Mouse (Mus musculus) intestine, embryonic 14.5 days (tissue): ENCODE measurements around the gene Wdr73. TPM values are rescaled to one million over a fixed set of nuclear protein-coding genes. Genes with fewer than 3 reads are reported as not detected.

Source experiments
- ATAC-seq: fragments of 200-750 bp; cut with Nextera tagmentation; replicated peaks from 2 replicates; pipeline ENCODE4 v1.8.0; 2017; ENCODE audit warnings: low read depth, moderate number of reproducible peaks, moderate TSS enrichment, moderate library complexity; ENCODE audit not compliant: low FRiP score, low TSS enrichment
- DNase-seq: peaks from one replicate; pipeline ENCODE4 v3.0.0-alpha.2; 2018; ENCODE audit warnings: low spot score
- H3K27ac ChIP-seq: fragments of 300-500 bp; sonication (generic); 2 replicates; pipeline ENCODE4 v1.5.1; 2014; ENCODE audit warnings: low read depth, mild to moderate bottlenecking, control low read depth
- H3K27me3 ChIP-seq: fragments of 300-500 bp; sonication (generic); replicated peaks from 2 replicates; pipeline ENCODE4 v1.6.1; 2014; ENCODE audit warnings: low read length, control low read depth; ENCODE audit not compliant: control insufficient read depth, insufficient read depth
- H3K36me3 ChIP-seq: fragments of 300-500 bp; sonication (generic); 2 replicates; pipeline ENCODE4 v1.6.1; 2014; ENCODE audit warnings: low read length, control low read depth; ENCODE audit not compliant: control insufficient read depth, insufficient read depth
- H3K4me1 ChIP-seq: fragments of 300-500 bp; sonication (generic); replicated peaks from 2 replicates; pipeline ENCODE4 v1.6.1; 2014; ENCODE audit warnings: low read length, control low read depth, mixed read lengths; ENCODE audit not compliant: control insufficient read depth, insufficient read depth
- H3K4me2 ChIP-seq: fragments of 300-500 bp; sonication (generic); 2 replicates; pipeline ENCODE4 v1.6.1; 2014; ENCODE audit warnings: low read length
- H3K4me3 ChIP-seq: fragments of 300-500 bp; sonication (generic); 2 replicates; pipeline ENCODE4 v1.5.1; 2014; ENCODE audit warnings: low read depth, low read length, control low read depth, mixed read lengths
- H3K9ac ChIP-seq: fragments of 300-500 bp; sonication (generic); 2 replicates; pipeline ENCODE4 v1.6.1; 2014; ENCODE audit warnings: mild to moderate bottlenecking, low read length
- H3K9me3 ChIP-seq: fragments of 300-500 bp; sonication (generic); 2 replicates; pipeline ENCODE4 v1.6.1; 2016; ENCODE audit warnings: low read length, control low read depth; ENCODE audit not compliant: control insufficient read depth
- WGBS: fragments of 180-500 bp; shearing (Covaris S2); extraction: QIAGEN DNeasy Blood & Tissue Kit; methylation state at CpG from one replicate; pipeline ENCODE4 v1.1.7; 2014; 5-methylcytosine and 5-hydroxymethylcytosine counted together
- polyA plus RNA-seq: library from polyadenylated mRNA; unstranded; fragments of >200 nt; fragmentation: Nextera tagmentation; extraction: Ambion mirVana; gene quantifications from 2 replicates; pipeline ENCODE4 v1.2.1, GENCODE M21; 2014

Gene Wdr73
- polyA plus RNA-seq, 1 experiment from 2014 or later, result 37.9 TPM

DNA sequence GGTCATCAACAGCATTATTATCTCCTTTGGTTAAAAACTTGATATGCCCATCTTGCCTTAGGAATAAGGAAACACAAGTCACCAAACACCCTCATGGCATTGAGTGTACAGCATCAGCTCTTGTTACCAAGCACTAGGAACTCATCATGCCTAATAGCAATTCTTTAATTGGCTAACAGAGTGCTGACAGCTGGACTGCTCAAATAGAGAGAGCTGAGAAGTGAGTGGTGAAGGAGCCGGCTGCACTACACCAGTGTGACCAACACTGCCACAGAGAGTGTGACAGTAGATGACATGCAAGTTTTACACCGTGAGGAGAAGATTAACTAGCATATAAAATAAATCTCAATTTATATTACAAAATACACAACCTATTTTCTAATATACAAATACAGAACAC is 22.1 kb upstream of the Wdr73 start:
- H3K4me1 ChIP-seq, result no peaks in the 10 kb centered on the region
- 88% methylated on average over 2 of the region's 2 CpGs for WGBS
- H3K9me3 ChIP-seq, result no peaks in the 10 kb centered on the region
- H3K4me2 ChIP-seq, result no peak overlapping the region
- H3K9ac ChIP-seq, result no peak overlapping the region
- ATAC-seq (no peak), DNase-seq (no peak)
- no peak overlapping the region for H3K4me3 ChIP-seq
- H3K36me3 ChIP-seq, result peaks cover 72% of the 10 kb centered on the region
- H3K27me3 ChIP-seq, result no peaks in the 10 kb centered on the region
- H3K27ac ChIP-seq, result no peak overlapping the region

DNA sequence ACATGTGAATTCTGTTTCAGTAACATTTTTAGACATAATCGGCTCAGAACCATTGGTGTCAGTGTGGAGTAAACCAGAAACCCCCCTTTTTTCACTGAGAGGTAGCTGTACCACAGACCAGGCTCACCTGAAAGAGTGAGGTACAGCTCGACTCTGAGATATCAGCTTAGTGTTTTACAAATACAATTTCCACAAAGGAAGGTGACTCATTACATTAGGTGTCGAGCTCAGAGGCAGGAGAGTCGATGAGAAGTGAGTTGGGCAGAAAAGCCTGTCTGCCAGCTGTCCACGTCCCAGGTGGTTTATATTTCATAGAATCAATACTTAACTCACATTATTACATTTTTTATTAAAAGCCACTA is 18.6 kb upstream of the Wdr73 start:
- no peaks in the 10 kb centered on the region for H3K9me3 ChIP-seq
- H3K4me2 ChIP-seq, result no peak overlapping the region
- H3K9ac ChIP-seq, result no peak overlapping the region
- peaks cover 76% of the 10 kb centered on the region for H3K36me3 ChIP-seq
- no peak for ATAC-seq
- WGBS, result 78% methylated on average over 5 of the region's 5 CpGs
- no peak overlapping the region for H3K4me3 ChIP-seq
- DNase-seq, result no peak
- no peaks in the 10 kb centered on the region for H3K4me1 ChIP-seq
- no peak overlapping the region for H3K27ac ChIP-seq
- H3K27me3 ChIP-seq, result no peaks in the 10 kb centered on the region

DNA sequence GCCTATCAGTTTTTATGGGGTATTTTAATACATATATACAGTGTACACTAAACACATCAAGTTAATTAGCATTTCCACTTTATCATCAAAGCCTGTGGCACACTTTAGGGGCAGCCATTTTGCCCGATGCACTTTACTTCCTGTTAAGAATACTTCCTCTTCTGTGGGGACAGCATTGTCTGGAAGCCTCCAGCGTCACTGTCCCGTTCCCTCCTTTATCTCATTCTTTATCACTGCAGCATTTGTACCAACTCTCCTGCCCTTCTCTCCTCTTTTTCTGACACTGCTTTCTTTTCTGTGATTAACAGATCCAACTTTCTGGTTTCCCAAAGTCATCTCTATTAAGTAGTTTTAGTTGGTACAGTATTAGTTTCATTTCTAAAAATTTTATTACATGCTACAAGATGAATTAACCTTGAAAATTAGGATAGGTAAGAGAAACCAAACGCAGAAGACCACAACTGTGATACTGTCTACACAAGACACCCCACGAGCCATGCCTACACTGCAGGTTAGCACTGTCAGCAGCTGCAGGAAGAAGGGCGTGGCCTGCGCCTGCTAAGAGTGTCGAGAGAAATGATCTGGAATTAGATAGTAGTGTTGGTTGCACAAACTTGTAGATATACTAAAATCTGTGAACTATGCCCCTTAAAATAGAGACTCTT is 18.0 kb upstream of the Wdr73 start:
- Histone ChIP-seq H3K9me3 (no peaks in the 10 kb centered on the region), H3K4me3 (no peak overlapping the region), H3K9ac (no peak overlapping the region), H3K4me2 (no peak overlapping the region), H3K27ac (no peak overlapping the region), H3K36me3 (peaks cover 76% of the 10 kb centered on the region), H3K27me3 (no peaks in the 10 kb centered on the region), H3K4me1 (no peaks in the 10 kb centered on the region)
- DNase-seq (no peak), ATAC-seq (no peak)
- 77% methylated on average over 8 of the region's 8 CpGs for WGBS

DNA sequence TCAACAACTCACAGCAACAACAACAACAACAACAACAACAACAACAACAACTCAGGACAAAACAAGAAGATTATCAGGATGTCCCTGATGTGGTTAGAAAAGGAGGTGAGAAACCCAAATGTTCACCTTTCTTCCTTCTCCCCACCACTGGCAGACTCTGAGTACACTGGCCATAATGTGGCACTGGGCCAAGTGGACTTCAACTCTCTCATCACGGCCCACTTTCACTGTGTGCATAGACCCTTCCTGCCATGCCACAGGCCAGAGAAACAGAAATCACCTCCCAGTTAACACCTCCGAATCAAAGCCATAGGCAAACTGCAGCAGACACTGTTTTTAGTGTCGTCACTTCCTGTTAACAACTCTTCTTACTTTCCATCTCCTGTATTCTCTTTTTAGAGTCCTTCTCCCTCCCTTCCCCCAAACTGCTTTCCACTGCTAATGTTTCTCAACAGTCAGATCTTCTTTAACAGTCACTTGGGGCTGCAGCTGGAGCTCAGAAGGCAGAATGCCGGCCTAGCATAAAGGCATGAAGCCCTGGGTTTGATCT is 16.9 kb upstream of the Wdr73 start:
- H3K27ac ChIP-seq, result no peak overlapping the region
- no peak for DNase-seq
- no peaks in the 10 kb centered on the region for H3K27me3 ChIP-seq
- H3K9me3 ChIP-seq, result no peaks in the 10 kb centered on the region
- no peak overlapping the region for H3K4me3 ChIP-seq
- 86% methylated on average over 4 of the region's 4 CpGs for WGBS
- H3K36me3 ChIP-seq, result peaks cover 78% of the 10 kb centered on the region
- no peaks in the 10 kb centered on the region for H3K4me1 ChIP-seq
- ATAC-seq, result no peak
- no peak overlapping the region for H3K9ac ChIP-seq
- H3K4me2 ChIP-seq, result no peak overlapping the region

DNA sequence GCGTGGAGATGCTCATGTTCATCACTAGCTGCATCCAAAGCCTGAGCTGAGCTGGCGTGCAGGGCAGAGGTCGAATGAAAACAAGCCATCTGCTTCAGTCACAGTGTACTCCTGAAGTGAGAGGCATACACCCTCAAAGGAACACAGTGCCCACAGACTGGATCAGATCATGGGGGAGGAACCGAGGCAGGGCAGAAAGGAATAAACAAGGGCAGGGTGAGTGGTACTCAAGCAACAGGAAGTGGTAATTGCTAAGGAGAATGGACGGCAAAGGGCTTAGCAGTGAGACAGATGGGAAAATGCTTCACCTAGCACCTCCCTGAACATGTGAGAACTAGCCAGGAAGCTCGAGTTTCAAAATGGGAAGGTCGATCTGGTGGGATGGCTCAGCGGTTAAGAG is 11.4 kb upstream of the Wdr73 start:
- Histone ChIP-seq H3K27ac (no peak overlapping the region), H3K9ac (no peak overlapping the region), H3K27me3 (no peaks in the 10 kb centered on the region), H3K4me2 (no peak overlapping the region), H3K4me1 (no peaks in the 10 kb centered on the region), H3K9me3 (no peaks in the 10 kb centered on the region), H3K4me3 (no peak overlapping the region), H3K36me3 (peaks cover 74% of the 10 kb centered on the region)
- 81% methylated on average over 8 of the region's 8 CpGs for WGBS
- DNase-seq (no peak), ATAC-seq (no peak)

DNA sequence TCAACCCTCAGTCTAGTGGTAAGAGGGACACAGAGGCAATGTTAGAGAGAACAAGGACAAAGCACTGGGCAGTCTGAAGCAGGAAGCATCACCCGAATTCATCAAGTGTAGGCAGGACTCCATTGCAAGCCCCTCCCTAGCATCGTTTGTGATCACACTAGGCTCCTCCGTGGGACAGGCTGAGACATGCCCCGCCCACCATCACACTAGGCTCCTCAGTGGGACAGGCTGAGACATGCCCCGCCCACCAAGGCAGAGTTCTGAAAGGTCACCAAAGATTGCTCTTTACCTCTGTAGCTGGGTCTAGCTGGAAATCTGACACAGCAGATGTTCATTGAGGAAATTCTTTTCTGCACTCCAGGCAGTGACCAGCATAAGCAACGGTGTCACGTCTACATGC is 10.0 kb upstream of the Wdr73 start:
- Histone ChIP-seq H3K4me1 (no peaks in the 10 kb centered on the region), H3K4me3 (no peak overlapping the region), H3K36me3 (peaks cover 61% of the 10 kb centered on the region), H3K9me3 (no peaks in the 10 kb centered on the region), H3K27me3 (no peaks in the 10 kb centered on the region), H3K9ac (no peak overlapping the region), H3K4me2 (no peak overlapping the region), H3K27ac (no peak overlapping the region)
- DNase-seq (no peak), ATAC-seq (no peak)
- 75% methylated on average over 7 of the region's 7 CpGs for WGBS

DNA sequence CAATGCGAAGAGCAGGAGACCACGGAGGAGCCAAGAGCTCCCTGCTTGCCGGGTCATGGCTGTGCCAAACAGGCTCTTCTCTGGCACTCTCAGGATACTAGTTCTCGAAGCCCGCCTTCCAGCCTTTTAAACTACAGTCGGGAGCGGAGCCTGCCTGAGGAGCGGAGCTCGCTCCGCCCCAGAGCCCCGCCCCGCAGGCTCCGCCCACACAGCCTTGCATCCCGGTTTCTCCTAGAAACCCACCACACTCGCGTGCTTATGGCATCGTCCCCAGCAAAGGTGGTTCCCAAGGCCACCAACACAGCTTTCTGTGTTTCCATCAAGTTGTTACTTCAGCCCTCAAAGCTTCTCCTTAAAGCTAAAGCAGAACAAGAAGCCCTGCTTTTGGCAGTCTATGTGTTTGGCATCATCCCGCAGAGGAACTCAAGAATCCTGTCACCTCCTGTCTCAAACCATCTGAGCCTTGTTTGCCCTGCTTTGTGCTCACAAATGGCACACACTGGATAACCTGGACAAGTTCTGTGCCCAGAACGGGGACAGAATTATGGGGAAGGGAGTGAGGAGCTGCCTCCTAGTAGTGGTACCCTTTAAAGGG is 3.9 kb upstream of the Wdr73 start, which contains the start of gene Nmb:
Gene Nmb, minus strand, starts transcription at position 156 of the 595 bp plus-strand sequence.
- H3K4me3 ChIP-seq, result peak within 1 kb of the TSS; percentile 32
- peak; percentile 83 for DNase-seq
- H3K9me3 ChIP-seq, result no peaks in the 10 kb centered on the region
- H3K27ac ChIP-seq, result no peak within 1 kb of the TSS
- 0 out of 2 replicates have a peak, but pooled peaks have one; percentile 40 for ATAC-seq
- H3K27me3 ChIP-seq, result no peaks in the 10 kb centered on the region
- H3K9ac ChIP-seq, result peak within 1 kb of the TSS; percentile 45
- 4% methylated on average over 19 of the region's 19 CpGs for WGBS
- H3K4me2 ChIP-seq, result peak within 1 kb of the TSS; percentile 69
- H3K36me3 ChIP-seq, result peaks cover 7% of the 10 kb centered on the region; the same call in 1 of the 2 replicates
- peaks cover 16% of the 10 kb centered on the region for H3K4me1 ChIP-seq

DNA sequence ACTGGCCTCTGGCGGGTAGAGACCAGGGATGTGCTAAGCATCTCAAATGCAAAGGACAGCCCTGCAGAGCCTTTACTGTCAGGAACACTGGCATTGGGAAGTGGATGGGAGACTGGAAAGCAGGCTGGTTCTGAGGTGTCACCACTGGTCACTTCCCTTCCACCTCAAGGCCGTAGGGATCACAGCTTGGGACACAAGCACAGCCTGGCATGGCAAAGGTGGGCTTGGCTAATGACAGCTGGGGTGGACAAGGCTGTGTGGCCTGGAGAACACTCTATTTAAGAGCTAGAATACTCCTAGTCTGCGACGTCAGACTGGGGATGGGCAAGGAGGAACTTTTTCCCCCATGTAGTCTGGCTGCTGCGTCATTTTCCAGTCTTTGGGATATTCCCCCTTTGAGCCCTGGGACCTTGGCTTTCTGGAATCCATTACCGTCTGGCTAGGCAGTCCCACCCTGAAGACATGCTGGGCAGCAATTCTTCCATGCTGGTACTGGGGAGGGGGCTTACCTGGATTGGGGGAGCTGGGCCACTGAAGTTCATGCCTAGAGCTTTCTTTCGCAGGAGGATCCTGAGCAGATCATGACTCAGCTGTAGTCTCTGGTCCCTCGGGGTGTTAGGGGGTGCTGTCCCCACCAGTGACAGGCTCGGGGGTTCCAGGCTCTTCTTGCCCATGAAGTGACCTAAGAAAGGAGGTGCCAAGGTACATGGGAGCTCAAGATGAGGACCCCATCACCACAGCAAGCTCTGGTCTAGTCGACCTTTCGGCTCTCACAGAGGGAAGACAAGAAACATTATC is 2.8 kb upstream of the Wdr73 start:
- ATAC-seq (no peak), DNase-seq (no peak)
- Histone ChIP-seq H3K27ac (no peak overlapping the region), H3K27me3 (no peaks in the 10 kb centered on the region), H3K9ac (no peak overlapping the region), H3K4me2 (no peak overlapping the region; the same call in 1 of the 2 replicates), H3K4me1 (peaks cover 18% of the 10 kb centered on the region), H3K4me3 (no peak overlapping the region), H3K36me3 (0 out of 2 replicates have a peak, but pooled peaks cover 7% of the 10 kb centered on the region), H3K9me3 (no peaks in the 10 kb centered on the region)
- WGBS, result 90% methylated on average over 11 of the region's 11 CpGs
